Mouse (Mus musculus): ENCODE measurements around the gene Tdrkh. TPM values are rescaled to one million over a fixed set of nuclear protein-coding genes. Genes with fewer than 3 reads are reported as not detected.

The Tdrkh gene
- 19.0 and 20.4 TPM in 2 replicates for polyA plus RNA-seq (2021; fragmentation: Nextera tagmentation)
- long read RNA-seq, experiment 1, full-length matches to known transcripts, result 25 of 35 reads
- long read RNA-seq, experiment 1, partial matches to known transcripts, result 8 of 35 reads
- long read RNA-seq, experiment 1, other reads (novel, unspliced or antisense), result 2 of 35 reads
- long read RNA-seq, experiment 2, full-length matches to known transcripts, result 82 of 98 reads
- long read RNA-seq, experiment 2, partial matches to known transcripts, result 4 of 98 reads
- long read RNA-seq, experiment 2, other reads (novel, unspliced or antisense), result 12 of 98 reads

GRCm38 (mm10) chr3:94413031-94413679 is at the start of gene Tdrkh:
Tdrkh (plus strand) TSS chr3:94413273.

GRCm38 (mm10) chr3:94372641-94373040 is 40.4 kb upstream of the Tdrkh start, which contains the start of gene Rorc:
Rorc (plus strand) TSS chr3:94372794.

GRCm38 (mm10) chr3:94398217-94398616 is 14.9 kb upstream of the Tdrkh start, which contains the start of gene Lingo4:
Lingo4 (plus strand) TSS chr3:94398517.

GRCm38 (mm10) chr3:94442951-94443596 is 30.0 kb downstream of the Tdrkh start, which contains the start of gene Mrpl9:
Mrpl9 (plus strand) TSS chr3:94443318.

GRCm38 (mm10) chr3:94443597-94443964 is 30.5 kb downstream of the Tdrkh start, which contains the start of gene Oaz3:
Oaz3 (minus strand) TSS chr3:94443915.

GRCm38 (mm10) chr3:94477981-94478422 is 64.9 kb downstream of the Tdrkh start, which contains the start of gene Celf3:
Celf3 (plus strand) TSS chr3:94478295.

GRCm38 (mm10) chr3:94480291-94480884 is 67.3 kb downstream of the Tdrkh start, which contains the start of gene Riiad1:
Riiad1 (minus strand) TSS chr3:94480341.

Other genes starting within 250 kb of the Tdrkh start
- not detected in 2 replicates for gene Gm10696, start 235.1 kb upstream of the Tdrkh start, polyA plus RNA-seq (2021; fragmentation: Nextera tagmentation)
- not detected in 2 replicates for gene Gm5286, start 216.6 kb upstream of the Tdrkh start, polyA plus RNA-seq (2021; fragmentation: Nextera tagmentation)
- not detected in 2 replicates for gene Gm4778, start 149.2 kb upstream of the Tdrkh start, polyA plus RNA-seq (2021; fragmentation: Nextera tagmentation)
- 28.1 and 31.6 TPM in 2 replicates for gene Them4, start 103.2 kb upstream of the Tdrkh start, polyA plus RNA-seq (2021; fragmentation: Nextera tagmentation)
- gene Them5, start 71.2 kb upstream of the Tdrkh start, polyA plus RNA-seq (2021; fragmentation: Nextera tagmentation), result 0.11 and 0.19 TPM in 2 replicates
- 0.10 and 0.18 TPM in 2 replicates for gene C2cd4d, start 50.8 kb upstream of the Tdrkh start, polyA plus RNA-seq (2021; fragmentation: Nextera tagmentation)
- gene Rorc, start 40.5 kb upstream of the Tdrkh start, polyA plus RNA-seq (2021; fragmentation: Nextera tagmentation), result 3.0 and 3.4 TPM in 2 replicates
- 0.33 and 0.48 TPM in 2 replicates for gene Lingo4, start 14.8 kb upstream of the Tdrkh start, polyA plus RNA-seq (2021; fragmentation: Nextera tagmentation)
- gene Mrpl9, start 30.0 kb downstream of the Tdrkh start, polyA plus RNA-seq (2021; fragmentation: Nextera tagmentation), result 52.0 and 53.6 TPM in 2 replicates
- gene Oaz3, start 30.6 kb downstream of the Tdrkh start, polyA plus RNA-seq (2021; fragmentation: Nextera tagmentation), result 0.15 and 0.30 TPM in 2 replicates
- 39.6 and 54.1 TPM in 2 replicates for gene Celf3, start 65.0 kb downstream of the Tdrkh start, polyA plus RNA-seq (2021; fragmentation: Nextera tagmentation)
- gene Riiad1, start 67.1 kb downstream of the Tdrkh start, polyA plus RNA-seq (2021; fragmentation: Nextera tagmentation), result 19.6 and 24.8 TPM in 2 replicates
- 33.7 TPM in 2 replicates for gene Snx27, start 169.4 kb downstream of the Tdrkh start, polyA plus RNA-seq (2021; fragmentation: Nextera tagmentation)
- not detected in 2 replicates for gene Gm10972, start 229.8 kb downstream of the Tdrkh start, polyA plus RNA-seq (2021; fragmentation: Nextera tagmentation)
- 0.85 and 2.0 TPM in 2 replicates for gene Tuft1, start 245.6 kb downstream of the Tdrkh start, polyA plus RNA-seq (2021; fragmentation: Nextera tagmentation)